Mouse (Mus musculus) spleen, adult 18-20 months (tissue): Measurements from ENCODE around the gene Zfp110.

ENCODE experiments used
- DNase-seq, 2 experiments: peaks; one replicate each; pipeline ENCODE4 v3.0.0; 2022; ENCODE audit warnings: mixed read lengths in 2 of 2

Zfp110 gene

DNA sequence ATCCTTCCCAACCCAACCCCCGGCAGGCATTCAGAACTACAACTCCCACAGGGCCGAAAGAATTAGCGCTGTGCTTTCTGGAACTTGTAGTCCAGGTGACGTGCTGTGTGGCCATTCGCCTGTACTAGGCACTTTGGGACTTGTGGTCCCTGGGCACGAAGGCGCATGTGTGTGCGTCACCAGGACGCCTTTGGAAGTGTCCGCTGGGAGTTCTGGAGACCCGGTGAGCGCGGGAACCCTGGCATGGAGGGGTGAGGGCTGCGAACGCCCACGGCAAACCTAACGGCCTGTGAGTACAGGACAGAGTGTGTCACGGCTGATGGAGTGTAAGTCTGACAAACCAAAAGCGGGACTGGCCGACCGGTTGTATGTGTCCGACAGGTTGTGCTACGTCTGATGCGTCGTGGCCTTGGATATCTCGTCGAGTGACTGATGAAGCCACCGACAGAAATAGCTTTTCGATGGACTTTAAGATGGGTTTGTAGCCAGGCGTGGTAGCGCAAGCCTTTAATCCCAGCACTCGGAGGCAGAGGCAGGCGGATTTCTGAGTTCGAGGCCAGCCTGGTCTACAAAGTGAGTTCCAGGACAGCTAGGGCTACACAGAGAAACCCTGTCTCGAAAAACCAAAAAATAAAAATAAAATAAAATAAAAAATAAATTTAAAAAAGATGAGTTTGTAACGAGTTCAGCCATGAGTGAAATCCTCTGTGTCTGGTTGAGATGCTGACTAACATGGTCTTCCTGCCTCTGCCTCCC is 63.3 kb downstream of the Zfp110 start, which contains the start of gene Zscan22:
TSS of gene Zscan22 (plus strand) at position 161 of the 756 bp plus-strand sequence.
- DNase-seq, result peak; percentile 74 to 78
